8 mouse cellular contexts compared by ENCODE assay signal in the genomic region with DNA sequence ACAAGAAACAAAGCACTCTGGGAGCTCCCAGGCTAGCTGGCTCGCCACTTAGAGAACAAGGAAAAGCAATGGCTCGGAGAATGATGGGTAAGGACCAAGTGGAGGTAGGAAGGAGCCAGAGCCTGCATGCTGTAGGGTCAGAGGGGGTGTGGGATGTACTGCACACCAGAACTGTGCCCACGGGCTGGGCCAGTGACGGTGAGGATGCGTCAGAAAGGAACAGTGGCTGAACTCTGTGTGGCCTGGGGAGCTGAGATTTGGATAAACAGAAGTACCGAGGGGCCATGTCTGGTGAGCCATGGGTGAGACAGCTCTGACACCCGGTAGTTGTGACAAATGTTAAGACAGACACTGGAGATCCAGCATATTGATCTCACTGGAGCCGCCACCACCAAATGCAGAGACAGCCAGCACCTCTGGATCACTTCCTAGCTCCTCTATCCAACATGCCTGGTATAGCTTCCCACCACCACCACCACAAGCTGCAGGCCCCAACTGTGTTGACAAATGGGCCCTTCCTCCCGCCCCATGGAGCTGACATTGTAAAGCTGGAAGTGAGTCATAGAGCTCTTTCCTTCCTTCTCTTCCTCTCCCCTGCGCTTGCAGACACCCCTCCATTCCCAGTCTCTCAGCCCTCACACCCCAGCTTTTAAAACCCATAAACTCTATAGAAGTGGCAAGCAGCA. TPM values are rescaled to one million over a fixed set of nuclear protein-coding genes. Genes with fewer than 3 reads are reported as not detected.
DNase-seq lines count a peak whose midpoint lies in the region; ATAC-seq lines count a peak whose summit lies in the region.

No protein-coding gene starts in this region.

- no peak overlapping the region for H3K9ac ChIP-seq in forebrain, embryonic 12.5 days
- no peak overlapping the region for H3K9ac ChIP-seq in embryonic facial prominence, embryonic 12.5 days
- H3K9ac ChIP-seq in kidney, embryonic 15.5 days = no peak overlapping the region

- H3K4me2 ChIP-seq in forebrain, embryonic 12.5 days = no peak overlapping the region
- no peak overlapping the region for H3K4me2 ChIP-seq in embryonic facial prominence, embryonic 12.5 days (replicated peaks)
- 0 out of 2 replicates have a peak overlapping the region, but pooled peaks have one; percentile 8 for H3K4me2 ChIP-seq in kidney, embryonic 15.5 days

- ATAC-seq in forebrain, embryonic 12.5 days (ENCODE audit: low FRiP score) = no peak
- no peak for ATAC-seq in embryonic facial prominence, embryonic 12.5 days (ENCODE audit: insufficient number of reproducible peaks, insufficient read depth, low FRiP score, low TSS enrichment)
- no peak for ATAC-seq in kidney, embryonic 15.5 days (replicated peaks; ENCODE audit: low FRiP score)

- 77% methylated on average over 10 of the region's 10 CpGs for WGBS in forebrain, embryonic 10.5 days
- WGBS in forebrain, embryonic 12.5 days = 79% methylated on average over 10 of the region's 10 CpGs
- WGBS in embryonic facial prominence, embryonic 12.5 days = 76% methylated on average over 10 of the region's 10 CpGs
- WGBS in kidney, embryonic 15.5 days = 57% methylated on average over 10 of the region's 10 CpGs

- H3K27me3 ChIP-seq in forebrain, embryonic 10.5 days (ENCODE audit: poor library complexity, severe bottlenecking) = peaks cover 23% of the 10 kb centered on the region
- H3K27me3 ChIP-seq in forebrain, embryonic 12.5 days = 0 out of 2 replicates have a peak, but pooled peaks cover 2% of the 10 kb centered on the region
- no peaks in the 10 kb centered on the region for H3K27me3 ChIP-seq in embryonic facial prominence, embryonic 12.5 days
- no peaks in the 10 kb centered on the region for H3K27me3 ChIP-seq in kidney, embryonic 15.5 days

- no peak overlapping the region for H3K4me3 ChIP-seq in forebrain, embryonic 10.5 days
- H3K4me3 ChIP-seq in forebrain, embryonic 12.5 days (replicated peaks) = no peak overlapping the region
- no peak overlapping the region for H3K4me3 ChIP-seq in embryonic facial prominence, embryonic 12.5 days
- H3K4me3 ChIP-seq in kidney, embryonic 15.5 days (replicated peaks) = no peak overlapping the region

- H3K9me3 ChIP-seq in forebrain, embryonic 10.5 days = no peaks in the 10 kb centered on the region
- no peaks in the 10 kb centered on the region for H3K9me3 ChIP-seq in forebrain, embryonic 12.5 days
- H3K9me3 ChIP-seq in embryonic facial prominence, embryonic 12.5 days = no peaks in the 10 kb centered on the region
- no peaks in the 10 kb centered on the region for H3K9me3 ChIP-seq in kidney, embryonic 15.5 days (replicated peaks)

- peak overlapping the region; percentile 68 for H3K27ac ChIP-seq in forebrain, embryonic 10.5 days
- H3K27ac ChIP-seq in forebrain, embryonic 12.5 days = no peak overlapping the region
- H3K27ac ChIP-seq in embryonic facial prominence, embryonic 12.5 days = 0 out of 2 replicates have a peak overlapping the region, but pooled peaks have one; percentile 23
- peak overlapping the region; percentile 82 for H3K27ac ChIP-seq in kidney, embryonic 15.5 days

- H3K4me1 ChIP-seq in forebrain, embryonic 10.5 days = peaks cover 52% of the 10 kb centered on the region
- peaks cover 19% of the 10 kb centered on the region for H3K4me1 ChIP-seq in forebrain, embryonic 12.5 days
- peaks cover 21% of the 10 kb centered on the region for H3K4me1 ChIP-seq in embryonic facial prominence, embryonic 12.5 days
- H3K4me1 ChIP-seq in kidney, embryonic 15.5 days = peaks cover 74% of the 10 kb centered on the region

- DNase-seq in forebrain, embryonic 10.5 days (ENCODE audit: extremely low spot score, low spot score) = no peak
- DNase-seq in lung, postnatal 25 days (ENCODE audit: low spot score) = peak; percentile 65
- DNase-seq in MN1 (ENCODE audit: low spot score) = no peak
- DNase-seq in right cerebral cortex, postnatal 4 days = no peak
- no peak for DNase-seq in spleen, adult 18-20 months

- no peaks in the 10 kb centered on the region for H3K36me3 ChIP-seq in forebrain, embryonic 10.5 days (replicated peaks)
- H3K36me3 ChIP-seq in forebrain, embryonic 12.5 days (replicated peaks) = no peaks in the 10 kb centered on the region
- H3K36me3 ChIP-seq in embryonic facial prominence, embryonic 12.5 days = no peaks in the 10 kb centered on the region
- no peaks in the 10 kb centered on the region for H3K36me3 ChIP-seq in kidney, embryonic 15.5 days

RNA-seq across cellular contexts. Expression of a gene that starts 46.8 kb away (rescaled TPM):
- 8.1 and 8.9 TPM in 2 replicates for polyA plus RNA-seq in forebrain, embryonic 10.5 days (2016; fragmentation: Nextera tagmentation; extraction: Ambion mirVana)
- polyA plus RNA-seq in forebrain, embryonic 12.5 days (2016; fragmentation: Nextera tagmentation; extraction: Ambion mirVana) = 9.7 and 10.6 TPM in 2 replicates
- polyA plus RNA-seq in embryonic facial prominence, embryonic 12.5 days (2016; fragmentation: Nextera tagmentation; extraction: Ambion mirVana) = 24.6 and 26.3 TPM in 2 replicates
- 13.7 and 14.7 TPM in 2 replicates for polyA plus RNA-seq in kidney, embryonic 15.5 days (2015; fragmentation: Nextera tagmentation; extraction: Ambion mirVana)
